Mouse (Mus musculus): ENCODE measurements around the gene Spc24. TPM values are rescaled to one million over a fixed set of nuclear protein-coding genes. Genes with fewer than 3 reads are reported as not detected.

Gene Spc24
- total RNA-seq, 2 experiments from 2014 or later: 1.5 TPM

GRCm38 (mm10) chr9:21752252-21752792 is 7.8 kb downstream of the Spc24 start:
- intact Hi-C loops (cut with DNase I): no loop called here
- peak; percentile 48 for DNase-seq (ENCODE audit: low spot score in 2 of 2)

- intact Hi-C loops (cut with DNase I): no loop called here
- DNase-seq (ENCODE audit: low spot score in 2 of 2): no peak
Measured at GRCm38 (mm10) chr9:21751347-21751746, 8.8 kb downstream of the Spc24 start.

DNA sequence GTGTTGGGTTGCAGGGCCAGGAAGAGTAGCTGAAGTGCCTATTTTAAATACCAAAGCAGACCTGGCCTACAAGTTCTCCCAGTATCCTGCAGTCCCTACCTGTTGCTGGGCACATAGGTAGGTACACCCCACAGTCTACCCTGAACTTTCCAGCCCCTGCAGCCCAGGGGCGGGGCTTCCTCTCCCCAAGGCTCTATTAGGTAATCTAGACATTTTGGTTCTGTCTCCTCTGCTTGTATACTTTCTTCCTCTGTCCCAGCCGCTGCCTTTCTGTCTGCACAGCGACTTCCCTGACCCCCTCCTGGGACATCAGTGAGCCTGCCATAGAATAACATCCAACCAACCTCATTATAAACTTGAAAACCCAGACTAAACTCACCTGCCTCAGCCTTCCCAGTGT is 9.7 kb downstream of the Spc24 start:
- DNase-seq (ENCODE audit: low spot score in 2 of 2): no peak
- intact Hi-C loops (cut with DNase I): no loop called here

- DNase-seq (ENCODE audit: low spot score in 2 of 2): no peak
- intact Hi-C loops (cut with DNase I): no loop called here
Measured at GRCm38 (mm10) chr9:21749382-21750118, 10.6 kb downstream of the Spc24 start.

GRCm38 (mm10) chr9:21748491-21748890 is 11.6 kb downstream of the Spc24 start:
- DNase-seq (ENCODE audit: low spot score in 2 of 2): no peak
- intact Hi-C loops (cut with DNase I): no loop called here

GRCm38 (mm10) chr9:21748033-21748432 is 12.1 kb downstream of the Spc24 start:
- DNase-seq (ENCODE audit: low spot score in 2 of 2): no peak
- intact Hi-C loops (cut with DNase I): no loop called here

DNA sequence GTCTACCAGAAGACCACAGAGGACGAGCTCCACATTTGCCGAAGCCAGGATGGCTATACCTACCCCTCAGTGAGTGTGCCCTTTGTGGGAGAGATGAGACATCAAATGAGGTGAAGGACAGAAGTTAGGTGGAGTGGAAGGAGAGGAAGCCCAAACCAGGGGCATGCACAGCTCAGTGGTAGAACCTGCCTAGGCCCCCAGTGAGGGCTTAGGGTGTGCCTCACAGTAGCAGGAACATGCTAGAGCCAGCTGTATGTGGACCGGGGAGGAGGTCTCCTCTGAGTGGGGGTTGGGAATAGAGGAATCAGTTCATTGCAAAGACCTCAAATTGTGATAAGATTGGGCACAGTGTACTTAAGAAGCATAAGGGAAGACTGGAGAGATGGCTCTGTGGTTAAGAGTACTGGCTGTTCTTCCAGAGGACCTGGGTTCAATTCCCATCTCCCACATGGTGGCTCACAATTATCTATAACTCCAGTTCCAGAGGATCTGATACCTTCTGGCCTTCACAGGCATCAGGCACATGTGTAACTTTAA is 12.8 kb downstream of the Spc24 start:
- DNase-seq (ENCODE audit: low spot score in 2 of 2): no peak
- intact Hi-C loops (cut with DNase I): no loop called here

- DNase-seq (ENCODE audit: low spot score in 2 of 2): no peak
- intact Hi-C loops (cut with DNase I): no loop called here
Measured at GRCm38 (mm10) chr9:21741514-21741913, 18.6 kb downstream of the Spc24 start.

DNA sequence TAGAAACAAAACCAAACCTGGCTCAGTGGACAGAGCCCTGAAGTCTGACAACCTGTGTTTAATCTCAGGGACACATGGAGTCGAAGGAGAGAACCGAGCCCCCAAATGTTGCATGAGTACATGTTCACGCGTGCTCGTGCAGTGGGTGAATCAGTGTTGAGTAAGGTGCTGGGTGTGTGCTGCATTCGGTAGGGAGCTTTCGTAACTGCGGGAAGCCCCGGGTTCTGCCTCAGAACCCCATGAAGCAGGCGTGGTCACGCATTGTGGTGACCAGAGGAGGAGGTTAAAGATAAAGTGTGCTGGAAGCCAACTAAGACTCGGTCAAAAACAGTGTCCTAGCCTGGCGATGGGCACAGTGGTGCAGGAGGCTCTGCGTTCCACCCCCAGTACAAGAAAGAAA is 19.7 kb downstream of the Spc24 start:
- no peak for DNase-seq (ENCODE audit: low spot score in 2 of 2)
- intact Hi-C loops (cut with DNase I): no loop called here

DNA sequence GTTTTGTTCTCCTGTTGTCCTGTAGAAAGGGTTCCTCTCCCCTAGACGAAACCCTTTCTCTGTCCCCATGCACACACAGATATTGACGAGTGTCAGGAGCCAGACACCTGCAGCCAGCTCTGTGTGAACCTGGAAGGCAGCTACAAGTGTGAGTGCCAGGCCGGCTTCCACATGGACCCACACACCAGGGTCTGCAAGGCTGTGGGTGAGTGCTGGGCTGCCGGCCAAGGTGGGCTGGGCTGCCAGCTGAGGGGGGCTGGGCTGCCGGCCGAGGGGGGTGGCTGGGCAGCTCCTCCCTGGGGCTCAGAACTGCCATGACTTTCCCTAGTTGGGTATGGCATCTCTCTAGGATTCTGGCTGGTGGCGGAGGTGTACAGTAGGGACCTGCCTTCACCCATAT is 21.3 kb downstream of the Spc24 start:
- DNase-seq (ENCODE audit: low spot score in 2 of 2): no peak
- intact Hi-C loops (cut with DNase I): no loop called here

GRCm38 (mm10) chr9:21737188-21737587 is 22.9 kb downstream of the Spc24 start:
- peak in 1 of 2 experiments; percentile 64 for DNase-seq (ENCODE audit: low spot score in 2 of 2)
- intact Hi-C loops (cut with DNase I): no loop called here

DNA sequence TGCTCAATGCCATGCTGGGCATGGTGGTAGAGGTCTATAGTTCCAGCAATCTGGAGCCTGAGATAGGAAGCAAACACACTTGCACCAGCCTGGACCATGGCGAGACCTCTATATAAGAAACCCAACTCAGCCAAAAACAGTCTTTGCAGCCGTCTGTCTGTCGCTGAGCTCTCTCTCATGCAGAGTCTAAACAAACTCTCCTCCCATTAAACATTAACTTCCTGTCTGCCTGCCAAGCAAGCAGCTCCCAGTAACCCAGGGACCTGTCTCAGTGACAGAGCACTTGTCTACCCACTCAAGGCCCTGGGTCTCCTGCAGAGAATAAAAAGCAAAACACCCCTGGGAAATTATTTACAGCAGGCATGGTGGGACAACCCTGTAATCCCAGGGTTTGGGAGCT is 23.5 kb downstream of the Spc24 start:
- no peak for DNase-seq (ENCODE audit: low spot score in 2 of 2)
- intact Hi-C loops (cut with DNase I): no loop called here

DNA sequence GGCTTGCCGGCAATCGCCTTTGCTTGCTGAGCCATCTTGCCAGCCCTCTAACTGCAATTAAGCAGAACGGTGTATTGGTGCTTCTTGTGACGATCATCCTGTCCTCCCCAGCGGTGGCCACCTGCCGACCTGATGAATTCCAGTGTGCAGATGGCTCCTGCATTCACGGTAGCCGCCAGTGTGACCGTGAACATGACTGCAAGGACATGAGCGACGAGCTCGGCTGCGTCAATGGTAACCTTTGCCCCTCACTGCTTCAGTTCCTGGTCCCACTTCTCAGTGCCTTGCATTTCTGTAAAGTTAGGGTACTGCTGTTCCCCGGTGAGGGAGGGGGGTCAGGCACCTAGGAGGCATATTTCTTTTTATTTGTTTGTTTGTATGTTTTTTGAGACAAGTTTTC is 25.0 kb downstream of the Spc24 start:
- no peak for DNase-seq (ENCODE audit: low spot score in 2 of 2)
- intact Hi-C loops (cut with DNase I): no loop called here

GRCm38 (mm10) chr9:21733989-21734388 is 26.1 kb downstream of the Spc24 start:
- no peak for DNase-seq (ENCODE audit: low spot score in 2 of 2)

DNA sequence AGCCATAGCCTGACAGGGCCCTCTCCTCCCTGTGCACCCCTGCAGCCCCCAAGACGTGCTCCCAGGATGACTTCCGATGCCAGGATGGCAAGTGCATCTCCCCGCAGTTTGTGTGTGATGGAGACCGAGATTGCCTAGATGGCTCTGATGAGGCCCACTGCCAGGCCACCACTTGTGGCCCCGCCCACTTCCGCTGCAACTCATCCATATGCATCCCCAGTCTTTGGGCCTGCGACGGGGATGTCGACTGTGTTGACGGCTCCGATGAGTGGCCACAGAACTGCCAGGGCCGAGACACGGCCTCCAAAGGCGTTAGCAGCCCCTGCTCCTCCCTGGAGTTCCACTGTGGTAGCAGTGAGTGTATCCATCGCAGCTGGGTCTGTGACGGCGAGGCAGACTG is 26.7 kb downstream of the Spc24 start:
- intact Hi-C loops (cut with DNase I): no loop called here
- DNase-seq (ENCODE audit: low spot score in 2 of 2): no peak

More at GRCm38 (mm10) chr9:21733989-21734388, 26.1 kb downstream of the Spc24 start:
- intact Hi-C loops (cut with DNase I): no loop called here

DNA sequence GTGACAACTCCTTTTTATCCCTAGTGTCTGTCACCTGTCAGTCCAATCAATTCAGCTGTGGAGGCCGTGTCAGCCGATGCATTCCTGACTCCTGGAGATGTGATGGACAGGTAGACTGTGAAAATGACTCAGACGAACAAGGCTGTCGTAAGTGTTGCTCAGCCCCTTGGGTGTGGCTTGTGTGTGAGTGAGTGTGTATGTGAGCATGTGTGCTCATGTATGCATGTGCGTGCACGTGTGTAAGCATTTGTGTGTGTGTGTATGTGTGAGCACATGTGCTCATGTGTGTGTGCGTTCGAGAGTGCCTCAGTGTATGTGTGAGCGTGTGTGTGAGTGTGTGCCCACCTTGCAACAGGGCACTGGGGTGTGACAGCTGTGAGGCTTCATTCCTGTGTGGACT is 27.8 kb downstream of the Spc24 start:
- no peak for DNase-seq (ENCODE audit: low spot score in 2 of 2)
- intact Hi-C loops (cut with DNase I): no loop called here

GRCm38 (mm10) chr9:21729264-21729663 is 30.8 kb downstream of the Spc24 start:
- intact Hi-C loops (cut with DNase I): no loop called here
- no peak for DNase-seq (ENCODE audit: low spot score in 2 of 2)

DNA sequence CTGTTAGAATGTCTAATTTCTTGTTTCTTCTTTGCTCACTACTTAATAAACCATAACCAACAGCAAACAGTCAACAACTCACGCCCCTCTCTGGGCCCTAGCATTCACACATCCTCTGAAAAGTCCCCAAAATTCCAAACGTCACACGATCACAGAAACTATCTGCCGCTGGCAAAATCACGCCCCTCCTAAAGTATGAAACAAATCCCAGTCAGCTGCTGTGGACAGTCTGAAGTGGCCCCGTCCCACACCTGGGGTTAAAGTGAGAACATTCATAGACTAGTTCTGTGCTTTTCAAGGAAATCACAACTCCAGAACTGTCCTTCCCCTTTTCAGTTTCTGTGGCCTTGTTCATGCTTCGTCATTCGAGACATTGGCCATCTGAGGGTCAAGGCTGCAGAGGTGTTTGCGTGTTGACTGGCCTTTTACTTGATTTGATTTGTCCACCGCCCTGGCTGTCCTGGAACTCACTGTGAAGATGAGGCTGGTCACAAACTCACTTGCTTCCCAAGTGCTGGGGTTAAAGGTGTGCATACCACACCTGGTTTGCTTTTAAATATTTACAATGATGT is 31.8 kb downstream of the Spc24 start:
- no peak for DNase-seq (ENCODE audit: low spot score in 2 of 2)
- intact Hi-C loops (cut with DNase I): no loop called here

GRCm38 (mm10) chr9:21726218-21726975 is 33.7 kb downstream of the Spc24 start:
- DNase-seq (ENCODE audit: low spot score in 2 of 2): no peak
- intact Hi-C loops (cut with DNase I): no loop called here
